Mouse (Mus musculus) thymus, postnatal 4 days (tissue): Measurements from ENCODE around the gene Rufy3.
A peak's percentile ranks its signal among the peaks of the same experiment; 100 is the strongest.

Source experiments
- DNase-seq: peaks from one replicate; pipeline ENCODE4 v3.0.0; 2021

Gene Rufy3

DNA sequence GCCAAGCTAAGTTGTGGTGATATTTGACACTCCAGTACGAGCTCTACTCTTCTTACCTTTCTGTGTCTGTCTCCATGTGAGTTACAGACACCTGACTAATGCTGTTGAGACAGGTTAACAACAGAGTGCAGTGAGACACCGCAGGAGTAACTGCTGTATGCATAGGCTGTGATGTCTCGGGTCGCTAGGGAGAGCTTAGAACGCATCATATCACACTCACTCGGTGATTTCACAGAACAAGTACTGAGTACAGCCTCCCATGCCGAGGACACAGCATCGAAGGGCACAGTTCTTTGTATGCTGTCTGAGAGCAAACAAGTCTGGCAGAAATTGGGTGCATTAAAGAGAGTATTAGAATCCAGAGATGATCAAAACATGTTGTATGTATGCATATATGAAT is 65.1 kb downstream of the Rufy3 start:
- no peak for DNase-seq

DNA sequence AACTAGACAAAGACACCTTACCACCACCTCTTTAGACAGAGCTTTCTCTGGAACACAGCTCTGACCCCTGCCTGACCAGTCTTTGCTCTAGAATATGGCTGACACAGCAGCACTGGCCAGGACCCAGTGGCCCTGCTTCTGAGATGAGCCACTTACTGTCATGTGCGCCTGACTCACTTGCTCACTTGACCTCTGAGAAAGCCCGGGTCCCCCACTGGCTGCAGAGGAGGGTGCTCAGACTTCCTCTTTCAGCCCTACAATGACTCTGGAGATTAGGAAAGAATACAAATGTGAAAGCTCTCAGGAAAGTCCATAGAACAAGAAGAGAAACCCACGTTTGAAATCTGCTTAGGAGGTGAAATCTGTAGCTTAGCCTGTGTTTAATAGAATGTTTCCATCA is 66.0 kb downstream of the Rufy3 start:
- DNase-seq: no peak

DNA sequence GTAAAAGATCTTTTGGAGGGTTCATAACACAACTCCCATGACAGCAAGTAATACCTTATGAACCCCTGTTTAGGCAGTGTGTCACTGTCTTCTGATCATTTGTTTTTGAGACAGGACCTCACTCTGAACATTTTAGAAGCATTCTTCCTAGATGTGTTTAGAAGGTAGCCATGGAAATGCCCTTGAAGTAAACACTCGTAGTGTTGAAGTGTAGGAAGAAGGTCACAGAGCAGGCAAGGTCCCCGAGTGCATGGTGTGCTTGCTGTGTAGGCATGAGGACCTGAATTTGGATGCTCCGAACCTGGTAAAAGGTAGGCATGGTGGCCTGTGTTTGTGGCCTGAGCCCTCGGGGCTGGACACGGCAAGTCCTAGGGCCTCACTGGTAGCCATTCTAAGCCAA is 66.7 kb downstream of the Rufy3 start:
- no peak for DNase-seq

DNA sequence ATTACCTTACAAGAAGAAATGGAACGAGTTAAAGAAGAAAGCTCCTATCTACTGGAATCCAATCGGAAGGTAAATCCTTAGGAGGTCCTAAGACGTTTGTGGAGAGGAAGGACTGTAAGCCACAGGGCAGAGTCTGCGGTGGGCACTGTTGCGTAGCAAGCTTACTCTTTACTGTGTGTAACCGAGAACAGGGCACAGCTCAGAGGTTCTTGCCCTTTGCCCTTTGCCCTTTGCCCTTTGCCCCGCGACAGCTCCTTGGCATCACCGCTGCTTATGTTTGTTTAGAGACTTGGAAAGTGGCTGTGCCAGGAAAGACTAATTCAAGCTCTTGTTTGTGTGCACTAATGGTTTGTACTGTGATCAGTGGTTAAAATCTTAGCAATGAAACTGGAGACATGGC is 67.6 kb downstream of the Rufy3 start:
- DNase-seq: no peak

DNA sequence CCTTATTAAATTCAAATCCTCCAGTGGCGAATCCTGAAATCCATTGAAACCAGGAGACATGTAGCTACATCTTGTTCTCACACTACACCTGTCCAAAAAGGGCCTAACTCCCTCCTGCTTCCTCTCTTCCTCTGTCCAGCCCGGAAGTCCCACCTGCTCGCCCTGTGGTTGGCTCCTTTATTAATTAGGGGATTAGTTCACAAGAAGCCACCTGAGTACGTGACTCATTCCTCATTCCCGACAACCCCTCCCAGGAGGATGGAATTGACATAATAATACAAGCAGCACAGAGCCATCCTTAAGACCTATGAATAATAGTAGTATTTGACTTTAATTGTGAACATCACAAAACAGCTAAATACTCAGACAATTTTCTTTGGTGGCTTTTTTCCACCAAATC is 69.2 kb downstream of the Rufy3 start:
- DNase-seq: no peak

DNA sequence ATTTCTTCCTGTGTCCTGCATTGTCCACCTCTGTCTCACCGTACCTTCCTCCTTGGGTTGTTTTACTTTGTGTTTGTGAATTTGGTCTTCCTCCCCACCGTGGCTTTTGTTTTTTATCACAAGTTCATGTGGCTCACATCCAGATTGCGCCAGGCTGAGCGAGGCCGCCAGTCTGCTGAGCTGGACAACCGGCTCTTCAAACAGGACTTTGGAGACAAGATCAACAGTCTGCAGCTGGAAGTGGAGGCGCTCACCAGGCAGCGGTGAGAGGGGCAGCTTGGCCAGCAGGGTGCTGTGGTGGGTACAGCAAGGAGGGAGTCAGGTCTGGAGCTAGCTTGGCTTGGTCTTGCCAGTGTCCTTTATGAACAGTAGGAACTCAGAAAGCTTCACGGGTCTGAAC is 77.9 kb downstream of the Rufy3 start:
- DNase-seq: no peak

DNA sequence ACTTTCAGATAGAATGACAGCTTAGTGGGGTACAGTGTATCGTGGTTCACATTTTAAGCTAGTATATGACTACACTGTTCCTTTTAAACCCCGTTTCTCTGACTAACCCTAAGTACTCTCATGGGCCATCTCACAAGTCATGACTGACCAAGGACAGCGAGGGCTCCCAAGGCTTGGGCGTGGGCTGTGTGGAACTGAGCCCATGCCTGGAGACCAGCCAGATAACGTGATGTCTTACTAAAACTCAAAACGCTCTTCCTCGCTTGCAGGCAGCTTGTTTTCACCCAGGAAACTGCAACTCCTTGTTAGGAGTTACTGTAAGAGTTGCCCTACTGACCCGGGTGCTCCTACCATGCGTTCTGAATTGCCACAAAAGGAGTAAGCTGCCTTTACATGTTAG is 78.7 kb downstream of the Rufy3 start:
- DNase-seq: no peak

DNA sequence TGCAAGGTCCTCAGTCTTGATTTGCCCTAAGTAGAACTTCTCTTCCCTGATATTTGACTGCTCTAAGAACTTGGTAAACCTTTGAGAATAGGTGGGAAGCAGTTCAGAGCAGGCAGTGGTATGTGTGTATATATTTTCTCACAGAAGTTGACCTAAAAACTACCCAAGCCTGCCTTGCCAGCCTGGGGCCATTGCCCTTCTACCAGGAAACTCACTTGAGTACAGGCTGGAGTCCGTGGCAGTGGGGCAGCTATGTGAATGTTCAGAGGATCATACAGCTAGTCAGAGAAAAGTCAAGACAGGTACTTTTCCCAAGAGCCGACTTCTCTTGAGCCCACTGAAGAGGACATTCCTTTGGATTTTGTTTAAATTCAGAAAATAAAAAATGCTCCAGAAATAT is 80.1 kb downstream of the Rufy3 start:
- no peak for DNase-seq

DNA sequence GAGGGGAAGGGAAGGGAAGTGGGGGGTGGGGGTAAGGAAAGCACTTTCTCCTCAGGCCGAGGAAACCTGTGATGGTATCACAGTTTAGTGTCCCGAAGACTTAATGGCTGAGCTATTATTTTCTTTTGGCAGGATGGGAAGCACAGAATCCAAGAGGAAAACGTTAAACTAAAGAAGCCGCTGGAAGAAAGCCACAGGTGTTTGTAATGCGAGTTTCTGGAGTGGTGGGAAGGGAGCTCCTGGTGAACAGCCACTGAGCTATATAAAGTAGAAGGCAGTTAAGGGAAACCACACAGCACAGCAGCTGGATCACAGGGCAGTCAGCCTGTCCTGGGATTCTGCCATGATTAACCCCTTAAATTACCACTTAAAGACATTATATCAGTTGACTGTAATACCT is 80.6 kb downstream of the Rufy3 start:
- DNase-seq: no peak

DNA sequence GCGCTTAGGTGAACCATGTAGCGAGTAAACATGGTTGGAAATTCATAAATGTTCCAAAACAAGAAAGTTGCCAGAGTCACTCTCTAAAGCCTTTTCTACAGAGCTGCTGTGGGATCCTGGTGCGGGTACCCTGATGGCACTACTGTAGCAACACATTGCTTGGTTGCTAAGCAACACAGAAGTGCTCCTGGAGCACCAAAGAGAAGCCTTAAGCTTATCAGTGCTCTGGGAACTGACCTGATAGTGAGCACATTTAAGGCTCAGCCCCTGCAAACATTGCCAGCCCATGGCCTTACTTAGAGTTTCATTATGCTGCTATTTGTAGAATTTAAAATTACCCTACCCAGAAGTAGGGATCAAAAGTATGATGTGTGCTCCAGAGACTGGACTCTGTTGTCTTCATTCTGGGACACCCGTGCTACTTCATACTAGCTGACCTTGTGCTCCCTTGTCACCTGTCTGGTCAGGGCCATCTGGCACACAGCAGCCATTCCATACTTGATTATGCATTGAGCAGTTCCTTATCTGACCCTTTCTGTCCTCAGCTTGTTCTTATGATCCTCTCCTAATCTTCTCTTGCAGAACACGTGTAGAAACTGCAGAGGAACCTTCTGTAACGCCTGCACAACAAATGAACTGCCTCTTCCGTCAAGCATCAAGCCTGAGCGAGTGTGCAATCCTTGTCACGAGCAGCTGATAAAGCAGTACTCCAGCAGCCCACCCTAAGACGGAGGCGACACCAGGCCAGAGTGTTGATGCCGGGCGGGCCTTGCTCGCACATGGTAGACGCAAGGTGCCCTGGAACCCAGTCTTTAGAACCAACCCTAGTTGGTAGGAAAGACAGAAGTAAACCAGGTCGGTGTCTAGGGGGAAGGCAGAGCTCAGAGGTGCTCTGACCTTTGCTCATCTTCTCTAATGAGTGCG is 84.7 kb downstream of the Rufy3 start:
- no peak for DNase-seq

DNA sequence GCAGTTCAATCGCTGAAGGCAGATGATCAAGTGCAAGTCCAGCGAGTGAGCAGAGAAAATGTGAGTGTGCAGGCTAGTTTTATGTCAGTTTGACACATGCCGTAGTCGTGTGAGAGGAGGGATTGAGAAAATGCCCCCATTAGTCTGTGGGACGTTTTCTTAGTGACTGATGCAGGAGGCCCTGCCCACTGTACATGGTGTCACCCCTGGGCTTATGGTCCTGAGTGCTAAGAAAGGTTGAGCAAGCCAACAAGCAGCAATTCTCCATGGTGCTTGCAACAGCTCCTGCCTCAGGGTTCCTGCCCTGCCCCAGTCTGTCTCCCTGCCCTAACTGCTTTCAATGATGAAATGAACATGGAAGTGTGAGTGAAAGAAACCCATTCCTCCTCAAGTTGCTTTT is 87.7 kb downstream of the Rufy3 start:
- no peak for DNase-seq

DNA sequence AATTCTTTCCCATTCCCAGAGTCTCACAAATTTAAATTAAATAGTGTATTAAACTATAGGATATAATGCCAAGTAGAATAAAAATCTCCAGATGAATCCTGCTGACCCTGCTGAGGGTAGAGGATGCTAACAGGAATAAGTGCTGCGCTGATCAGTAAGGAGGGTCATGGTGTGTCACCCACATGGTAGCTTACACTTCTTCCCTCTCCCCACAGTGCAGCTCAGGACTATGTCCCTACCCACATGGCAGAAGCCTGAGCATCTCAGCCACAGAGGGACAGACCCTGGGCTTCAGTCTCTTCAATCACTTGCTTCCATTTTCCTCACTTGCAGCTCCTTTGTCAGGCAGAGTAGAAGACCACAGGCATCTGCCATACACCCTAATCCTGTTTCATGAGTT is 93.0 kb downstream of the Rufy3 start:
- no peak for DNase-seq

DNA sequence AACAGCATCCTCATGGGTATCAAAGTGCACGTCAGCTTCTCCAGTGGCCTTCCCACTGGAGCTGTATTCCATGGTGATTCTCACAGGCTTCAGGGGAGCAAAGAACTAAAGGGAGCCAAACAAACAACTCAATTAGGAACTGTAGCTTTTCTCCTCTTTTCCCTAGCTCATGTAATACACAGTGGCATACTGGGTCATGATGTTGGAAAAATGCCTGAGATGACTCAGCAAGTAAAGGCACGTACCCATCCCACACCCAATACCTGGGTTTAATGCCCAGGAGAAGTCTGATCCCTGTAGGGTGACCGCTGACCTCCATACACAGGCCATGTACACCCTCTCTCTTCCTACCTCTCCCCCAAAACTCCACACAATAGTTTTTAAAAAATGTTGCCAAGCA is 98.3 kb downstream of the Rufy3 start:
- no peak for DNase-seq

DNA sequence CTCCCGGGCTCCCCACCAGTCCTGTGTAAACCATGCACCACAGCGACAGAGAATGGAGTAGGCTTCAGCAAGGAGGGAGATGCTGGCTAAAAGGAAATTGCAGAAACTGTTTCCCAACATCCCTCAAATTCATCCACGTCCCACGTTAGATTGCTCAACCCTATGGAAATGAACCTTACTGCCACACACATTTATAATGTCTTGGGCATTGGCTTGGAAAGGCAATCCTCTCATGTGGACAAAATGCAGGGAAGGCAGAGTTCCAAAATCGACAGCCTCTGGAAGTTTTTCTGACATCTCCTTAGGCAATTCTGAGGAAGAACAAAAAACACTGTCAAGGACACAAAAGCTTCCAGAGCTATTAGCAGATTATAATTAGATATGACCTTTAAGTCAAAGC is 99.0 kb downstream of the Rufy3 start:
- no peak for DNase-seq

DNA sequence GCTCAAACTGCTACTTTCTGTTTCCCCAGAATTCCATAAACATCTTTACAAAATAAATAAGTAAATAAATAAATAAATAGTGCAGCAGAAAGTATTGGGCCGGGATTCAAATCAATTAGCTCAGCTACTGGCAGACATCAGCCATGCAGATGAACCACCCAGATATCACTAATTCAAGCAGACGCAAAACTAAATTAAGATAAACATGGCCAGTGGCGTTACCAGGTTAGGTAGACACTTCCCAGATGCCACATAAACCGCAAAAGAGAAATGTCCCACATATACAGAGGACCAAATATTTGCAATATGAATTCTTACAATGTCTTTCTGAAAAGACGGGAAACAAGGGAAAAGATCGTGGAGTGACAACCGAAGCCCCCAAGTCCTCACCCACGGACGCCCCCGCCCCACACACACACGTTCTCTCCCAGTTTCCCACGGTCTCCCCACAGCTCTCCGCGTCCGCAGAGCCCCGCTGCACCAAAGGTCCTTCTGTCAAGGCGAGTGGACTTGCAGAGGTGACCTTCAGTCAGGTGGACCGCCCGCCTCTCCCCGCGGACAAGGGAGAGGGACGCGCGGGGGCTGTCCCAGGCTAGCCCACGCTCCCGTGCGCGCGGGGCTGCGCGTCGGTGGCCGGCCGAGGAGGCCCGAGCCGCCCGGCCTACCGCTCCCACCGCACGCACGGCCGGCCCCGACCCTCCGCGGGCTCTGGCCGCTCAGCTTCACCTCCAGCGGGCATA is 110.0 kb downstream of the Rufy3 start:
- DNase-seq: peak; percentile 44

DNA sequence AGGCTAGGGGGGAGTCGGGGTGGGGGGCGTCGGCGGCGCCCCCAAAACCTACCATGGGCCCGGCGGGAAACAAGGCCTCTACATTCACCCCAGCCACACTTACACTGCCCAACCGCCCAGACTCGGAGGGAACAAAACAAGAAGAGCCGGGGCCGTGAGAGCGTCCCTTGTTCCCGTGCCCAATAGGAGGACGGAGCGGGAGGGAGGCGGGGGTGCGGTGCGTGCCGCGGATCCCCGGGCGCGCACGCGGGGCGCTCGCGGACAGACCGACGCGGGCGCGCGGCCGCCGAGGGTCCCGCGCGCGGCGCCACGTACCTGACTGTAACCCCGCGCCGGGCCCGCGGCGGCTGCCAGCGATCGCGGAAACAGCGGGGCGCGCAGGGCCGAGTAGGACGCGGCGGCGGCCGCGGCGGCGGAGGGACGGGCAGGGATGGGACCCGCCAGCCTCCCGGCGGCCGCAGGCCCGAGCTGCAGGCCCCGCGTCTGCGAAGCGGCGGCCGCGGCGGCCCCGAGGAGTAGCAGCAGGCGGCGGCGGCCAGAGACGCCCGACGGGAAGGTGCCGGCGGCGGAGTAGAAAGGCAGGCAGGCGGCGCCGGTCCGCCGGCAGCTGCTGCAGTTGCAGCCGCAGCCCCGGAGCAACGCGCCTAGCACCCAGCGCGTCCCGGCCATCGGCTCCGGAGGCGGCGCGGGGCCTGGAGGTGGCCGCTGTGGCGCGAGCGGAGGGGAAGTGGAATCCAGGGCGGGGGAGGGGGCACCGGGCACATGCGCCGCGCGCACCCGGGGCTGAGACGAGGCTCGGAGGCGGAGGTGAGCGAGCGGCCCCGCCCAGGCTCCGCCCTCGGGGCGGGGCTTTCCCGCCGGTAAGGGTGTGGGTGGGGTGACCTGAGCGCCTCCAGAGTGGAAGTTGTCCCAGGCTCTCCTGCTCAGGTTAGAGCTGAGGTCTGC is 110.9 kb downstream of the Rufy3 start, which contains the start of gene Grsf1:
Grsf1 (minus strand) TSS at position 729 of the 945 bp plus-strand sequence.
- DNase-seq: peak; percentile 96

DNA sequence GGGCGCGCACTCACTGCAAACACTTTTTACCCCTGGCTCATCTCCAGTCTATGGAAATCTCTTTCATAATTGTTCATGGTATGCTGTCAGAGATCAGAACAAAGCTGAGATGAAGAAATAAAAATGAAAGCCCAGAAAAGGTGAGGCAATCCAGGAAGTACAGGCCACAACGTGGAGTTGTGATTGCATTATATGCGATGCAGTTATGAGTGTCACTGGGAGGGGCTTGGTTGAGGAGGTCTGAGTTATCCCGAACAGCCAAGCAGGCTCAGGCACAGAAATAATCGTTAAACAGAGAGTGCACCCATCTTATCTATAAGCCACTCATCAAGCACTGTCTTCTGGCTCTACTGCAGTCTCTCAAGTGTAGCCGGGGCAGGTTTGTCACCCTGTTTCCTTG is 114.1 kb downstream of the Rufy3 start:
- DNase-seq: no peak

DNA sequence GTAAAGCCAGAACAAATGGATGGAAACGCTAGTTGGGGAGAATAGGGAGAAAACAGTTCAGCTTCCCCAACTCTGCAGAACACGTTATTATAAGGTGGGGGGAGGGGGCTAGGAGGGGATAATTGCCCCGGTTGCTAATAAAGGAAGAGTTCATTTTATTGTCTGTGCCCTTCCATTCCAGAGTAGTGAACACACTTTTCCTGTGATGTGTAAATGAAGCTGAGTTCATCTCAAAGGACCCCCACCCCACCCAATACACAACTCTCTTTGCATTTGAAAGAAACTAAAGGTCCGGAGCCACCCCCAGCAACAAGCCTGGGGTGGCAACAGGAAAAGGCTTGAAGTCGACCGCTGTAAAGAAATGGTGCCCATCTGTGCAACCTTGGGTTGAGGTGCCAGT is 114.5 kb downstream of the Rufy3 start:
- no peak for DNase-seq

DNA sequence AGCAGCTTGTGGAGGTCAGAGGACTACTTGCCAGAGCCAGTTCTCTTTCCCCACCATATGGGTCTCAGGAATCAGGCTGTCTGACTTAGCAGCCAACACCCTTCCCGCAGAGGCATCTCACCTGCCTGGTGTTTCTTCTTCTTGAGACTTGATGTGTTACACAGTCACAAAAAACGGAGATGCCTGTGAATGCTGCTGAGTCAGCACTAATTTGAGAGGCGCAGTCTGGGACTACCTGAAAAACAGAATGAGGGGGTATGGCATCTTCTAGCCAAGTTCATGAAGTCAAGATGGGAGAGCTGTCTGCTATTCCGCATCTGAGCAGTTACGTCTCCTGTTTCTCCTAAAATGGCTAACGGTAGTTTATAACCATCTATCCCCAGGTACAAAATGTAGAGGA is 115.7 kb downstream of the Rufy3 start:
- no peak for DNase-seq

DNA sequence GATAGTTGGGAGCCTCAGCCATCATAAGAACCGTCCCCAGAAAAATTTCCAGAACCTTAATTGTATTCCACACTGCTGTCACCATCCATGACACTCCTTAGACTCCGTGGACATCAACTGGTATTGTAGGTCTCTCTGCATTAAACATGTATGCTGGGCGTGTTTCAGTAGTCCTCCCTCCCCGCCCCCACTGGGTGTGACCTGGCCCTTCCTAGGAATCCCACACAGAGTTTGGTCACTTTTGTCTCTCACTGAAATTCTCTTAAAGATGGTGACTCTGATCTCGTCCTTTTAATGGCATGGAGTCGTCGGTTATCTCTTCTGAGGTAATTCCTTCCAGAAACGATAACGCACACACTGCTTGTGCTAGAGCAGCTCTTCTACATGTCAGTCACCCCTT is 118.9 kb downstream of the Rufy3 start:
- DNase-seq: no peak

DNA sequence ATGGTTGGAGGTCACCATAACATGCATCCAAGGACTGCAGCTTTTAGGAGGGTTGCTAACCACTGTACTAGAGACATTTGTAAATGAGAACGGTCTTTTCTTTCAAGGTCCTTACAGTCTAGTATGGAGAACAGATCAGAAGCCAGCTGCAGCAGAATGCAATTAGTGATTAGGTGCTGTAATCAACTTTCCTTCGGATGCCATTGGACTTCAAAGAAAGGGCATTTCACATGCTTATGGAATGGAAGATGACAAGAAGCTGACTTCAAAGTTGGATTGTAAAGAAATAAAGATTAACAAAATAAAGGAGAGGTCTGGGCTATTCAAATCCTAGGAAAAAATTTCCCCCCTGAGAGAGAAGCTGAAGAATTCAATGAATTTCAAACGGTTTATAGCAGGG is 119.4 kb downstream of the Rufy3 start:
- no peak for DNase-seq

DNA sequence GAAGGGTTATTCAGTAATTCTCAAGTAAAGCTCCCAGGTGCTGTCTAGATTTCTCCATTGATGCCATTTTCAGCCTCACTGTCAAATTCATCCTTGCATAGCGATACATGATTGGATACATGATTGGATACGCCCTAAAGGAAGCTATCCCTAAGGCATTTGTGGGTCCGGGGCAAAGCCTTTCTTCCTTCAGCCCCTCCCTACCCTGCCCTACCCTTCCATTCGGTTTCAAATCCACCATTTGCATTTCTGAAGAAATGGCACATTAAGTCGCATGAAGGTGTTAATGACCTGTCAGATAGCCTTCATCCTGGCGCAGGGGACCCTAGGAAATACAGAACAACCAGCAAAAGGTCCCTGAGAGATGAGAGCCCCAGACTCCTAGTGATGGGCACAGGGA is 120.5 kb downstream of the Rufy3 start:
- no peak for DNase-seq

DNA sequence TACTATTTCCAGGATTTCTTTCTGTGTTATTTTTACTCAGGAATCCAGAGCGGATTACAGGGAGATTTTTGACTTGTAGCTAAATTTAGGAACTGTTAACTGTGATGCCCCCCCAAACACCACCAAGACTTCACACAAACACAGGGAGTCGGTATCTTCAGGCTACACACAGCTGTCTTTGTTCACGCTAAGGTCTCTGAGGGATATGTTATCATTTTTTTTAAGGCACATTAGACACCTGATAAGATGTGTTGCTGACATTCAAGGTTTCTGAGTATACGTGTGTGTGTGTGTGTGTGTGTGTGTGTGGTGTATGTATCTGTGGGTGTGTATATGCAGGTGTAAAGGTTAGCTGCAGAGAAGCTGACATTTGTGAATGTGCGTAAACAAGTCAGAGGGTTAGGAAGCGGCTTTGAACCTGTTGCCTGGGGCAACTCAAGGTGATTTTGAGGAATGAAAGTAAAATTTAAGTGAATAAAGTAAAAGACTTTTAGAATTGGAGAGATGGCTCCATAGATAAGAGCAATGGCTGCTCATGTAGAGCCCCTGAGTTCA is 121.0 kb downstream of the Rufy3 start:
- DNase-seq: no peak
